9 mouse cellular contexts compared by ENCODE assay signal in the genomic region with DNA sequence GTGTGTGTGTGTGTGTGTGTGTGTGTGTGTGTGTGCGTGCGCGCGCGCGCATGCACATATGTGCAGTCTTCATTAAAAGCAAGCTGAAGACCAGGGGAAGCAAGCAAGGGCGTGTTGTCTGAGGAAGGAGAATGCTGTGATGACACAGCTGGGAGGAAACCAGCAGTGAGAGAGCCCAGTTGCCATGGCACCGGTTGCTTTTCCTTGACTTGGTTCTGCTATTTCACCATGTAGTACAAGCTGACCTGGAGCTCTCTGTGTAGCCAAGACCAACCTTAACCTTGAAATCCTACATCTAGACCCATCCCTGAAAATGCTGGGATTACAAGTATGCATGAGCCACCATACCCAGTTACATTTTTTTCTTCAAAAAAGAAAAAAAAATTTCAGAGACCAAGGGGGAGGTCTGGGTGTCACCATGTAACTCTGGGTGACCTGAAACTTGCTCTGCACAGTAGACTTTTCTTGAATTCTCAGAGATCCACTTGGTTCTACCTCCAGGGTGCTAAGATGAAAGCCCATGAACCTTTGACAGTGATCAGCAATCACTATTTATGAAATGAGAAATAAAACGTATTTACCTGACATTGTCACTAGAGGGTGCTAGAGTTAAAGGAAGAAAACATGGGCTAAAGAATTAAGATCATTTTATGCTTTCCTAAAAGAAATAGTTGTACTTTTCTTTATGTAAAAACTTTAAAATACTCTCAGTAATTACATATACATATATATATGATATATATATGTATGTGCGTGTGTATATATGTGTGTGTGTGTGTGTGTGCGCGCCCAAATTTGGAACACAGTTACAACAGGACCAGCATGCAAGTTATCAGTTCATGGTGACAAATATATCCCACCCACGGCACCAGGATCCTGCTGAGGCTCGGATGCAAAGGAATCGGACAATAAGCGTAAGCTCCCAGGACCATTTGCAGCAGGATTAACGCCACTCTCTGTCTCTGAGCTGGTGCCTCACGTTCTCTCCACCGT. TPM values are rescaled to one million over a fixed set of nuclear protein-coding genes. Genes with fewer than 3 reads are reported as not detected.
A peak's percentile ranks its signal among the peaks of the same experiment; 100 is the strongest.
DNase-seq lines count a peak whose midpoint lies in the region; ATAC-seq and TF ChIP-seq lines count a peak whose summit lies in the region.
"Had no signal": no experiment of that assay in that cellular context is flagged by ENCODE, and none has a peak within 500 bp of the region (broad histone marks: within the 10 kb centered on the region; RNA-seq: fewer than 3 reads in every experiment).

No protein-coding gene starts in this region.

- H3K27ac ChIP-seq in intestine, embryonic 16.5 days (ENCODE audit: low read length) = no peak overlapping the region
- H3K27ac ChIP-seq in intestine, embryonic 15.5 days = no peak overlapping the region
- H3K27ac ChIP-seq: embryonic facial prominence, embryonic 12.5 days had no signal

- H3K4me3 ChIP-seq in intestine, embryonic 16.5 days (ENCODE audit: low read length) = no peak overlapping the region
- H3K4me3 ChIP-seq in intestine, embryonic 15.5 days (replicated peaks) = no peak overlapping the region
- no peak overlapping the region for H3K4me3 ChIP-seq in E14TG2a.4 (replicated peaks; ENCODE audit: low read length)
- H3K4me3 ChIP-seq: embryonic facial prominence, embryonic 12.5 days had no signal

- intact Hi-C loops in gastrocnemius, postnatal 14 days (cut with DNase I; ENCODE audit: low total_unique reads) = loop anchor here (5.0 to 10.0 kb wide), 2 partner anchors 154 to 202 kb away; no protein-coding TSS in a partner anchor

- H3K27me3 ChIP-seq in intestine, embryonic 16.5 days (replicated peaks; ENCODE audit: control insufficient read depth, insufficient read depth, low read length) = no peaks in the 10 kb centered on the region
- H3K27me3 ChIP-seq in intestine, embryonic 15.5 days (replicated peaks) = no peaks in the 10 kb centered on the region
- no peaks in the 10 kb centered on the region for H3K27me3 ChIP-seq in E14TG2a.4 (ENCODE audit: insufficient read depth, low read length)
- H3K27me3 ChIP-seq: embryonic facial prominence, embryonic 12.5 days had no signal

- H3K4me1 ChIP-seq in intestine, embryonic 16.5 days (ENCODE audit: control insufficient read depth, insufficient read depth, low read length) = no peaks in the 10 kb centered on the region
- H3K4me1 ChIP-seq in intestine, embryonic 15.5 days (replicated peaks) = no peaks in the 10 kb centered on the region
- H3K4me1 ChIP-seq in E14TG2a.4 (replicated peaks; ENCODE audit: low read depth, low read length) = peaks cover 5% of the 10 kb centered on the region; the same call in 1 of the 2 replicates
- H3K4me1 ChIP-seq: embryonic facial prominence, embryonic 12.5 days had no signal

- DNase-seq in brain, embryonic 14.5 days (ENCODE audit: low read depth) = peak; percentile 60
- peak; percentile 46 to 57 for DNase-seq in layer of hippocampus, adult 8-10 months (ENCODE audit: low spot score in 2 of 2)
- peak; percentile 78 for DNase-seq in retina, embryonic 14.5 days (ENCODE audit: low spot score)
- no peak for DNase-seq in gastrocnemius, postnatal 14 days
- no peak for DNase-seq in cerebellum, adult 9-11 months

- WGBS in intestine, embryonic 16.5 days = 73% methylated on average over 19 of the region's 19 CpGs
- 78% methylated on average over 19 of the region's 19 CpGs for WGBS in intestine, embryonic 15.5 days

- peak; percentile 17; the same call in 1 of the 2 replicates for ATAC-seq in intestine, embryonic 16.5 days
- ATAC-seq in intestine, embryonic 15.5 days = no peak

- 0 out of 2 replicates have a peak, but pooled peaks cover 3% of the 10 kb centered on the region for H3K9me3 ChIP-seq in intestine, embryonic 16.5 days (ENCODE audit: control insufficient read depth, low read length)
- H3K9me3 ChIP-seq in intestine, embryonic 15.5 days = no peaks in the 10 kb centered on the region
- no peaks in the 10 kb centered on the region for H3K9me3 ChIP-seq in E14TG2a.4 (ENCODE audit: low read length)
- H3K9me3 ChIP-seq: embryonic facial prominence, embryonic 12.5 days had no signal

- H3K4me2 ChIP-seq in intestine, embryonic 16.5 days (ENCODE audit: low read depth, low read length) = no peak overlapping the region
- no peak overlapping the region for H3K4me2 ChIP-seq in intestine, embryonic 15.5 days (replicated peaks)
- H3K4me2 ChIP-seq: embryonic facial prominence, embryonic 12.5 days had no signal

- H3K9ac ChIP-seq in intestine, embryonic 16.5 days (ENCODE audit: low read depth, low read length) = no peak overlapping the region
- no peak overlapping the region for H3K9ac ChIP-seq in intestine, embryonic 15.5 days
- H3K9ac ChIP-seq: embryonic facial prominence, embryonic 12.5 days had no signal

- no peak for TF ChIP-seq POLR2A in brain, embryonic 14.5 days (IDR thresholded peaks at IDR 0.05; ENCODE audit: borderline replicate concordance, extremely low read depth, insufficient read depth, insufficient read length, poor library complexity, severe bottlenecking)

- peak; percentile 53 for TF ChIP-seq CTCF in E14TG2a.4 (conservative IDR thresholded peaks at IDR 0.05; ENCODE audit: low read length)
- no peak for TF ChIP-seq CTCF in brain, embryonic 14.5 days (IDR thresholded peaks at IDR 0.05; ENCODE audit: borderline replicate concordance, extremely low read depth, insufficient read depth, insufficient read length)

- H3K36me3 ChIP-seq in intestine, embryonic 16.5 days (ENCODE audit: control insufficient read depth, insufficient read depth, low read length) = no peaks in the 10 kb centered on the region
- no peaks in the 10 kb centered on the region for H3K36me3 ChIP-seq in intestine, embryonic 15.5 days
- H3K36me3 ChIP-seq in E14TG2a.4 (ENCODE audit: insufficient read depth, low read length) = peaks cover 4% of the 10 kb centered on the region; the same call in 1 of the 2 replicates

RNA-seq across cellular contexts. Expression of a gene that starts 21.2 kb away (rescaled TPM):
- polyA plus RNA-seq in intestine, embryonic 16.5 days (2015; fragmentation: Nextera tagmentation; extraction: Ambion mirVana) = 2.9 and 3.0 TPM in 2 replicates
- 2.7 and 2.9 TPM in 2 replicates for polyA plus RNA-seq in intestine, embryonic 15.5 days (2015; fragmentation: Nextera tagmentation; extraction: Ambion mirVana)
- polyA plus RNA-seq in brain, embryonic 14.5 days (2012; rRNA removed) = 5.5 and 6.5 TPM in 2 replicates
- total RNA-seq in layer of hippocampus, adult 8-10 months (2022) = 10 to 100 TPM; 29.2 to 34.4 (median 30.7) TPM
- under 1 TPM; 0.55 to 0.59 TPM for total RNA-seq in gastrocnemius, postnatal 14 days (2021)

RNA-seq across cellular contexts. Expression of a gene that starts 21.3 kb away (rescaled TPM):
- 49.1 and 50.6 TPM in 2 replicates for polyA plus RNA-seq in intestine, embryonic 16.5 days (2015; fragmentation: Nextera tagmentation; extraction: Ambion mirVana)
- polyA plus RNA-seq in intestine, embryonic 15.5 days (2015; fragmentation: Nextera tagmentation; extraction: Ambion mirVana) = 40.6 and 42.4 TPM in 2 replicates
- polyA plus RNA-seq in brain, embryonic 14.5 days (2012; rRNA removed) = 17.9 and 18.2 TPM in 2 replicates
- 10 to 100 TPM; 16.4 to 19.5 (median 18.6) TPM for total RNA-seq in layer of hippocampus, adult 8-10 months (2022)
- total RNA-seq in gastrocnemius, postnatal 14 days (2021) = 1 to 10 TPM; 5.7 to 6.4 TPM

Comparison
In these comparisons a context has a peak if more than half of its experiments do, and no peak if none do; other contexts are left out.
1. DNase-seq: peak in brain, embryonic 14.5 days (single experiment), layer of hippocampus, adult 8-10 months (2 of 2) and retina, embryonic 14.5 days (single experiment); none in gastrocnemius, postnatal 14 days (single experiment) and cerebellum, adult 9-11 months (single experiment).